Mouse (Mus musculus) cerebellum, adult 11 months (tissue): ENCODE data around the gene Cdk1.

ENCODE experiments used
- DNase-seq: peaks from one replicate; pipeline ENCODE4 v3.0.0; 2022

The Cdk1 gene

DNA sequence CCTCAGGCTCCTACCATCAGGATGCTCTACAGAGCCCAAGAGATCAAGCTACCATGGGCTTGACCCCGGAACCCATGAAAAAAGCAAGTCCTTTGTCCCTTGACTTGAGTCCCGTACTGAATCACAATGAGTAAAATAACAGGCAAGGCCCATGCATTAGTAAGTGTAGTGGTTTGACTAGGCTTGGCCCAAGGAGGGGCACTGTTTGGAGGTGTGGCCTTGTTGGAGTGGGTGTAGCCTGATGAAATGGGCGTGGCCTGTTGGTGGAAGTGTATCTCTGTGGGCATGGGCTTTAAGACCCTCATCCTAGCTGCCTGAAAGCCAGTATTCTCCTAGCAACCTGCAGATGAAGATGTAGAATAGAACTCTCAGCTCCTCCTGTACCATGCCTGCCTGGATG, 47.9 kb downstream of the Cdk1 start:
- DNase-seq = no peak

DNA sequence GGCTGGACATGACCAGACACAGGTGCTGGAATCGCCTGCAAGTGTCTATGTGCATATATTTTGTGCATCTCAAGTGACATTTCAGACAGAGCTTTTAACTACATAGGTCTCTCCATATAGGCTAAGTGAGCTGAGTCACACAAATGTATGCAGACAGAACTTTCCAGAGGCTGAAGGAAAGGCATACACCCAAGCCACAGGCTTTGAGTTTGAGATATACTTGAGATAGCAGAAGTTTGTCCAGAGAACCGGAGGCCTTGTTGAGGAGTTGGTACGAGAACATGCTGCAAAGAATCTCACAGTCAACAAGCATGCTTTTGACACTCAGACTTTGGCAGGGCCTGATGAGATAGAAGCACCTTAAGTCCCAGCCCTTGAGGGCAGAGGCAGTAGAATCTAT, 50.1 kb downstream of the Cdk1 start:
- DNase-seq = no peak

DNA sequence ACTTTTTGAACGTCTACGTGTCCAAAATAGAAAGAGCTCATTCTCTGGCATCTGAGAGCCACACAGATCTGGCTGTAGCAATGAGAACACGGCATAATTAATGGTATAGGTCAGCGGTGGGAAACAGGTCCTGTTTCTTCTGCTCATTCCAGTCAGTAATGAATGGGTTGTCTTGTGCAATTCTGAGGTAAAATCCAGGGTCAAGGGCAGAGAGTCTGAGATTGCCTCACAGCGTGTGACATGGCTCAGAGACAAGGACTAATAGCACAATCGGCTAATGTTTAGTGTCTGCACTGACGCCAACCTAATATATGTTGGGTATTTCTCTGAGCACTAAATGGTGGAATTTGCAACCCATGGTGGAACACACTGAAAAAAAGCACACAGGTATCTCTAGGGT, 52.8 kb downstream of the Cdk1 start:
- DNase-seq = no peak

DNA sequence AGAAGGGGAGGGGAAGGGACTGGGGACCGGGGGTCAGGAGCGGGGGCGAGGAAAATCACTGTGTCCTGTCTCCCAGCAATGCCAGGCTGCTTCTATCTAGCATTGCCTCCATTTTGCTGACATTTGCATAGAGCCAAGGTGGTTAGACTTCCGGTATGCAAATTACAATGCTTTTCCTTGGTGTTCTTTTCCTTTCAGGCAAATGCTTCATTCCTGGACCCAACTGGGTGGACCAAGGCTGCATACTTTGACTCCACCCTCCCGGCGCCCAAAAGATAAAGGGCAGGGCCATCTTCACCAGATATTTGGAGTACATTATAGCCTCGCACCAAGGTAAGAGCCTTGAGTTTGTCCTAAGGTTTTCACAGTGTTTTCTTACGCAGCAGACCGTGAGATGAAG, 56.8 kb downstream of the Cdk1 start:
- DNase-seq = no peak

GRCm38 (mm10) chr10:69290736-69291135, 62.0 kb downstream of the Cdk1 start:
- DNase-seq = no peak

DNA sequence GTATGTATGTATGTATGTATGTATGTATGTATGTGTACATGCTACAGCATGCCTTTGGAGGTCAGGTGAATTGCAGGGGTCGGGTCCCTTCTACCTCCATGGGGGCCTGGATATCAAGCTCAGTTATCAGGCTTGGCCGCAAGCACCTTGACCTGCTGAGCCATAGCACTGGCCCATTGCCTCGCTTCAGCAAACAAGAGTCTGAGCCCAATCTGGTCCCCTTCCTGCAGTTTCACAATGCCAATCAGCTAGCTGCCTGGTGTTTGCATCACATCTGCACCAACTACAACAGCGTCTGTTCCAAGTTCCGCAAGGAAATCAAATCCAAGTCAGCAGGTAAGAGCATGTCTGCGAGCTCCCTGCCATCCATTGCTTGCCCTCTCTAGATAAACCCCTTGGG, 64.0 kb downstream of the Cdk1 start:
- no peak for DNase-seq

DNA sequence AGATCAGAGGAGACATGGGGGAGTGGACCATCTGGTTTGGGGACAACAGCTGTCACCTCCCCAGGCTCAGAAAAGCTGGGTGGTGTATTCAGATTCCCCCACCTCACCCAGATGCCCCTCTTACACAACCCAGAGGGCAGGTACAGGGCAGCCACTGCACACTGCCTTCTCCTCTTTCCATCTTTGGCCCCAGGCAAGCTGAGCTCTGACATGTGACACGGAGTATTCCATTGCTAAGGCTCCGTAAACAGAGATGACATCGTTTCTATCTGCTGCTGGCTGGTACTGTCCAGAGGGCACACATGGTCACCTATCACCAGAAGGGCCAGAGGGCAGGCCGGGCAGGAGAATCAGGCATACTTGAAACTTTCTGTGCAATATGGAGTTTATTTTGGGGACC, 64.7 kb downstream of the Cdk1 start:
- no peak for DNase-seq

- DNase-seq = no peak
Measured at GRCm38 (mm10) chr10:69286939-69287338, 65.8 kb downstream of the Cdk1 start.
